Mouse (Mus musculus): ENCODE data around the gene Snapc3. TPM values are rescaled to one million over a fixed set of nuclear protein-coding genes. Genes with fewer than 3 reads are reported as not detected.
A peak's percentile ranks its signal among the peaks of the same experiment; 100 is the strongest.

Snapc3 gene
- total and polyA plus RNA-seq, 3 experiments: 18.2 to 28.7 (median 18.8) TPM

DNA sequence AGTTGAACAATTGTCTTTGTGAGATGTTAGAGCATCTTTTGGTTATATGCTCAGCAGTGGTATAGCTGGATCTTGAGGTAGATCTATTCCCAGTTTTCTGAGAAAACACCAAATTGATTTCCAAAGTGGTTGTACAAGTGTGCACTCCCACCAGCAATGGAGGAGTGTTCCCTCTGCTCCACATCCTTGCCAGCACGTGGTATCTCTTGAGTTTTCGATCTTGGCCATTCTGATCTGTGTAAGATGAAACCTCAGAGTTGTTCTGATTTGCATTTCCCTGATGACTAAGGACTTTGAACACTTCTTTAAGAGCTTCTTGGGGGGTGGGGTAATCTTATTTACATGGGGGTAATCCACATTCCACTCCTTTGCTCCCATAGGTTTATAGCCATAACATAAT, 92.1 kb downstream of the Snapc3 start:
- H3K79me2 ChIP-seq (replicated peaks; ENCODE audit: control insufficient read depth, extremely low read depth, insufficient read depth, poor library complexity, severe bottlenecking): no peaks in the 10 kb centered on the region
- in situ Hi-C loops (cut with MboI; ENCODE audit: low pct_ligation_motif_present, low pct_unique_long_range_greater_than_20kb, low sequenced_read_pairs): loop anchor here (25.0 kb wide), 1 partner anchor 197 kb away; the partner anchor contains the start of gene Ttc39b

DNA sequence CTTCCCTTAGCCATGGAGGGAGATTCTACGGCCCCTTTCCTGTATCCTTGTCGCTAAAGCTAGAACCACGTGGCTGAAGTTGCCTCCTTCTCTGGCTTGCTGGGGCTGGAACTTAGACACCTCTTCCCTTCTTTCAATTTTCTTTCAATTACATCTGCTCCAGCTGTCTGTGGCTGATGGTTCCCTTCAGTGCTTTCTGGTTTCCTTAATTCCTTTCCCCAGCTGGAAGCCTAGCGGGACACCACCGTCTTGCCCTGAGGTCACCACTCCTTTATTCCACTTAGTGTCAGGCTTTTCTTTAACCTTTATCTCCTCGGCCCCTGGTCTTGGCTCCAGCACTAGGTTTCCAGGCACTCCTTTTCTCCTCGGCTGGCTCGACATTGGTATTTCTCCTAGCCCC, 93.6 kb downstream of the Snapc3 start:
- Histone ChIP-seq H3K27ac (ENCODE audit: insufficient read depth, low read depth) (no peak overlapping the region), H3K4me1 (ENCODE audit: control insufficient read depth in 1 of 2, insufficient read depth in 2 of 2) (peaks cover 11 to 45% of the 10 kb centered on the region in 2 experiments), H3K4me2 (ENCODE audit: insufficient read depth, low read depth, poor library complexity, severe bottlenecking) (no peak overlapping the region), H3K9me3 (replicated peaks; ENCODE audit: low read length) (no peaks in the 10 kb centered on the region), H3K9ac (ENCODE audit: insufficient read depth, low read depth) (no peak overlapping the region), H3K79me2 (replicated peaks; ENCODE audit: control insufficient read depth, extremely low read depth, insufficient read depth, poor library complexity, severe bottlenecking) (no peaks in the 10 kb centered on the region), H3K36me3 (replicated peaks in 1 of 2; ENCODE audit: control insufficient read depth in 1 of 2, insufficient read depth in 1 of 2, low read length in 1 of 2) (no peaks in the 10 kb centered on the region), H3K4me3 (replicated peaks in 1 of 3; ENCODE audit: low read depth in 2 of 3, low read length in 2 of 3, poor library complexity in 1 of 3) (no peak overlapping the region), H3K27me3 (replicated peaks) (no peaks in the 10 kb centered on the region)
- no peak for DNase-seq (ENCODE audit: extremely low read depth)
- TF ChIP-seq ZKSCAN1 (IDR thresholded peaks at IDR 0.05; ENCODE audit: borderline replicate concordance, low read depth, low read length) (no peak), JUN (IDR thresholded peaks at IDR 0.05; ENCODE audit: insufficient read depth, low read depth, low read length) (no peak), BHLHE40 (IDR thresholded peaks at IDR 0.05; ENCODE audit: low read depth, low read length) (no peak), RAD21 (IDR thresholded peaks at IDR 0.05; ENCODE audit: low read depth, low read length) (no peak), USF2 (conservative IDR thresholded peaks at IDR 0.05; ENCODE audit: low read depth, low read length) (no peak), ZNF384 (IDR thresholded peaks at IDR 0.05; ENCODE audit: low read depth, low read length) (no peak), ZMIZ1 (IDR thresholded peaks at IDR 0.05; ENCODE audit: low read depth, low read length) (no peak), GABPA (IDR thresholded peaks at IDR 0.05; ENCODE audit: insufficient replicate concordance, low read depth, low read length) (no peak), POLR2AphosphoS2 (IDR thresholded peaks at IDR 0.05; ENCODE audit: low read depth, low read length) (no peak), MXI1 (IDR thresholded peaks at IDR 0.05; ENCODE audit: low read depth, low read length) (no peak), MEF2A (IDR thresholded peaks at IDR 0.05; ENCODE audit: borderline replicate concordance, low read depth, low read length) (no peak)
- dilution Hi-C loops (cut with MboI; ENCODE audit: extremely low pct_ligation_motif_present, extremely low pct_unique_long_range_greater_than_20kb, low sequenced_read_pairs) (no loop called here), in situ Hi-C loops (cut with MboI; ENCODE audit: low pct_ligation_motif_present, low pct_unique_long_range_greater_than_20kb, low sequenced_read_pairs) (loop anchor here (25.0 kb wide), 1 partner anchor 199 kb away; the partner anchor contains the start of gene Ttc39b)

More for the DNA sequence above, 92.1 kb downstream of the Snapc3 start:
- no peaks in the 10 kb centered on the region for H3K9me3 ChIP-seq (replicated peaks; ENCODE audit: low read length)
- no peak for DNase-seq (ENCODE audit: extremely low read depth)
- no peak overlapping the region for H3K4me3 ChIP-seq (replicated peaks in 1 of 3; ENCODE audit: low read depth in 2 of 3, low read length in 2 of 3, poor library complexity in 1 of 3)
- no peak overlapping the region for H3K9ac ChIP-seq (ENCODE audit: insufficient read depth, low read depth)
- H3K27ac ChIP-seq (ENCODE audit: insufficient read depth, low read depth): no peak overlapping the region
- dilution Hi-C loops (cut with MboI; ENCODE audit: extremely low pct_ligation_motif_present, extremely low pct_unique_long_range_greater_than_20kb, low sequenced_read_pairs): no loop called here
- peak overlapping the region; percentile 38; the same call in 1 of the 2 replicates for H3K4me2 ChIP-seq (ENCODE audit: insufficient read depth, low read depth, poor library complexity, severe bottlenecking)
- TF ChIP-seq NELFE (IDR thresholded peaks at IDR 0.05; ENCODE audit: low read depth, low read length): no peak
- peak; percentile 56; the same call in 1 of the 2 replicates for TF ChIP-seq MYC (IDR thresholded peaks at IDR 0.05; ENCODE audit: low read depth, low read length)
- TF ChIP-seq EP300 (IDR thresholded peaks at IDR 0.05; ENCODE audit: low read length): 0 out of 2 replicates have a peak, but pooled peaks have one; percentile 25
- 0 out of 2 replicates have a peak, but pooled peaks have one; percentile 17 for TF ChIP-seq MAFK (IDR thresholded peaks at IDR 0.05; ENCODE audit: insufficient replicate concordance, low read length)
- TF ChIP-seq SIN3A (IDR thresholded peaks at IDR 0.05; ENCODE audit: low read length): no peak
- TF ChIP-seq MAX (IDR thresholded peaks at IDR 0.05; ENCODE audit: low read length): peak; percentile 70
- H3K27me3 ChIP-seq (replicated peaks): no peaks in the 10 kb centered on the region
- no peaks in the 10 kb centered on the region for H3K36me3 ChIP-seq (replicated peaks in 1 of 2; ENCODE audit: control insufficient read depth in 1 of 2, insufficient read depth in 1 of 2, low read length in 1 of 2)
- H3K4me1 ChIP-seq (ENCODE audit: control insufficient read depth in 1 of 2, insufficient read depth in 2 of 2): peaks cover 9 to 38% of the 10 kb centered on the region in 2 experiments

Data from CH12.LX (cell line).